Mouse (Mus musculus) left cerebral cortex, adult 18-20 months (tissue): ENCODE data around the gene Nr1h3. TPM values are rescaled to one million over a fixed set of nuclear protein-coding genes. Genes with fewer than 3 reads are reported as not detected.

ENCODE experiments used
- DNase-seq, 2 experiments: peaks; one replicate each; pipeline ENCODE4 v3.0.0; 2021 to 2022; ENCODE audit warnings: low spot score in 2 of 2, mixed read lengths in 1 of 2
- total RNA-seq, 2 experiments: library from RNA; stranded (reverse); gene quantifications; 2 replicates each; pipeline ENCODE4 v1.2.3; 2021

Gene Nr1h3
- total RNA-seq, 2 experiments from 2014 or later: 3.5 to 3.6 TPM

DNA sequence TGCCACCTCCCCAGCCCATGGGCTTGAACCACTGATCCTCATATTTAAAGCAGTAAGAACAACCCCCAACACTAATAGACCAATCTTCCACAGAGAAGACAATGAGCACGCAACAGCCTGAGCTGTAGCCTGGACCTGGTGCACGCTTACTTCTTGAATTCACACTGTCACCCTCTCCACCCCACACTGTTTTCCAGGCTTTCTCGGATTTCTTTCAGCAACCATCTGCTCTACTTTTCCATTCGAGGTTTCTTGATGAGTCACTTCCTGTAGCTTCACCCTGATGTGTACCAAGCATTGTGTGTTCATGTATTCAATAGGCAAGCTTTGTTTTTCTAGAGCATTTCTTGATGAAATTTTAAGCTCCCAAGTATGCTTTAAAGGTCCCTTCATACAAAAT lies 15.2 kb downstream of the Nr1h3 start:
- DNase-seq: peak; percentile 42 to 57

GRCm38 (mm10) chr2:91186208-91186607 lies 16.4 kb downstream of the Nr1h3 start:
- no peak for DNase-seq

DNA sequence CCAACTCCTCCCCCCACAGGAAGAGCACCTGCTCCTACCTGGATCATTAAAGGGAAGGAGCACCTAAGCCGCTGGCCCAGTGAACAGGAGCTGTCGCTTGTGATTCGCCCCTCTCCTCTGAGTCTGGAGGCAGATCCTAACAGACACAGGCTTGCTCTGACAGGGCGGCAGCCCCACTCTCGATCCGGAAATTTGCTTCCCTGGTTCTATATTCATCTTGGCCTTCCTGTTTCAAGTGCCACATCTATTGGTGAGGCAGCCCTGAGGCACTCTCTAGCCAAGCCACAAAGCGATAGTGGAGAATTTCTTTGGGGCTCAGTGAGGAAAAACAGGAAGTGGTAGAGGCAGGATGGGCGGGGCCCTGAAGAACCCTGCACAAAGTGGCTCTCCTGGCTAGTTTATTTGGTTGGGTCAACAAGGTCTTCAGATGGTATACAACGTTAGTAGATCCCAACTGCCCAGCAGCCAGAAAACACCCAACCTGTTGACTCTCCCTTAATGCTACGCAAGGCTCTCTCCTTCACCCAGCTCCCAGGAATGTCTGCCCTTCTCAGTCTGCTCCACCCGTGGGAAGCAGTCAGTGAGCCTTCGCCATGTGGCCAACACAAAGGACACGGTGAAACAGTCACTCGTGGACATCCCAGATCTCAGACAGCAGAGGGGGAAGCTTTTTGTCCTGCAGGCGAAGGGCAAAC lies 18.8 kb downstream of the Nr1h3 start, which contains the start of gene Madd:
TSS of gene Madd (minus strand) at position 127 of the 695 bp plus-strand sequence.
- DNase-seq: no peak

- DNase-seq: peak; percentile 97 to 99
These were observed 19.5 kb downstream of the Nr1h3 start for GRCm38 (mm10) chr2:91183148-91183513.

DNA sequence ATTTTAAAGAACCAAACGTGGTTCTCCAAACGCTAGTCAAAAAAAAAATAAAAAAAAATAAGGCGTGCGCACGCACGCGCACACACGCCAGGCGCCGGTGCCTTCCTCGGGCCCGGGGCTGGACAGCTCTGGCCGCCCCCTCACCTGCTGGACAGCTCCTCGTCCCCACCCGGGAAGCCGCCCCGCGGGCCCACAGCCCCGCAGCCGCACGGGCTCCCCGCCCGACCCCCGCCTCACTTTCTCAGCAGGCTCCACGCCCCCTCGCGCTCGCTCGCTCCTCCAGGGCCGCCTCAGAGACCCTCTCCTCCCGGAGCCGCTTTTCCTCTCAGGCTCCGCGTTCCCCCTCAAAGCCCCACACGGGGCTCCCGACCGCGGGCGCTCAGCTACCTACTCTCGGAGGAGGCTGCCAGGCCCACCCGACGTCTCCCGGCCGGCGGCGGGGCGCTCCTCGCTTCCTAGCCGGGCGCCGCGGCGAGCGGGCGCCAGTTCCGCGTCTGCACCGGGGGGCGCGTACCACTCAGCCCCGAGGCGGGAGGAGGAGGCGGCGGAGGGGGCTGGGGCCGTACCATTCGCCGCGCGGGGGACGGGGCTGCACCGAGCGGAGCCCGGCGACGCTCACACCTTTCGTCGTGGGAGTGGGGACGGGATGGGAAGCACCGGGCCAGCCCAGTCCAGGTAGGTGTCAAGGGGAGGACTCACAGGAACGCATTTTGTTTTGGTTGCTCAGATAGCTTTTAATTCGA lies 20.1 kb downstream of the Nr1h3 start:
- peak; percentile 86 to 91 for DNase-seq

- no peak for DNase-seq
These were observed 20.6 kb downstream of the Nr1h3 start for GRCm38 (mm10) chr2:91182016-91182404.

DNA sequence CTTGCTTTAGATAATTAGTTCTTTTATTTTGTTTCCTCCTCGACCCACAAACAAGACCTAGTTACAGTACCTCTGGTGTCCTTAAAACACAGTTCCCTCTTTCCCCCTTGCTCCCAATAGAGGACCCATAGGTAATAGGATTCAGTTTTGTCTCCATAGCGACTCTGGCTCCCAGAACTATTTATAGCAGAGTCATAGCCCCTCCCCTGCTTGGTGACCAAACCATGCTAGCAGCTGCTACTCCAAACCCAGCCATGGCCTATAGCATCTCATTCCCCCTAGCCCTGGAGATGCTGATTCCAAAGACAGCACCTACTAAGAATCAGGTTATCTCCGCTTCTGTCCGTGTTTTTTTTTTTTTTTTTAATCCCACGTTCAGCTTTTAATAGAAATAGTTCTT lies 21.9 kb downstream of the Nr1h3 start:
- no peak for DNase-seq

DNA sequence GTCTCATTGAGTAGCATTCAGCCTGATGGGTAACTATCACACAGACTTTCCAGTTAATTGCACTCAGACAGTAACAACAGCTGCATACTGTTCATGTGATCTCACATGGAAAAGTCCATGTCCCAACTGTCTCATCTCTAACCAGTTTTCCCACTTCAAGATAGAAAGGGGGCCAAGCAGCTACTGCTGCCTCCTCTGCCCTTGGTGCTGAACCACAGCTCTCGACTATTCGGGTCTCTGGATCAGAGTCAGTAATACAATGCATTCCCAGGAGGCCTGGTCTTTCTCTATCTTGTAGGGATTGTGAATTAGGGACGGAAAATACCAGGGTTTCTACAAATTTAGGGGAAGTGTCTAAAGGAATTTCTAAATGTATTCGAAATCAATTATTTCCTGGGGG lies 22.8 kb downstream of the Nr1h3 start:
- no peak for DNase-seq

- no peak for DNase-seq
These were observed 26.4 kb downstream of the Nr1h3 start for GRCm38 (mm10) chr2:91176234-91176633.

DNA sequence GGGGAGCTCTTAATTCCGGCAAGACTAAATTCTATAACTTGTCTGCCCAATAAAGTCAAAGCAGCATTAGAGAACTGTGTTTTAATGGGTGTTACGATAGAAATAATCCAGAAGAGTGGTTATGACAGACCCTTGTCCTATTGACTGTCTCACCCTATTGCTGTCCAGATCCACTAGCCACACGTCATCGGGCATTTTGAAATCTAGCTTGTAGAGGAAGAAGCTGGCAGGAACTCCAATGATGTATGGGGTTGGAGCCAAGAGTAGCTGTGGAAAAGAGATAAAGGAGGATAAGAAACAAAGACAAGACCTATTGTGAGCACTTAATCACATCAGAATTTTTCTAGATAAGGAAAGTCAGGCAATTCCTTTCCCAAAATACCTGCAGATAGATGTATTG lies 27.1 kb downstream of the Nr1h3 start:
- no peak for DNase-seq

DNA sequence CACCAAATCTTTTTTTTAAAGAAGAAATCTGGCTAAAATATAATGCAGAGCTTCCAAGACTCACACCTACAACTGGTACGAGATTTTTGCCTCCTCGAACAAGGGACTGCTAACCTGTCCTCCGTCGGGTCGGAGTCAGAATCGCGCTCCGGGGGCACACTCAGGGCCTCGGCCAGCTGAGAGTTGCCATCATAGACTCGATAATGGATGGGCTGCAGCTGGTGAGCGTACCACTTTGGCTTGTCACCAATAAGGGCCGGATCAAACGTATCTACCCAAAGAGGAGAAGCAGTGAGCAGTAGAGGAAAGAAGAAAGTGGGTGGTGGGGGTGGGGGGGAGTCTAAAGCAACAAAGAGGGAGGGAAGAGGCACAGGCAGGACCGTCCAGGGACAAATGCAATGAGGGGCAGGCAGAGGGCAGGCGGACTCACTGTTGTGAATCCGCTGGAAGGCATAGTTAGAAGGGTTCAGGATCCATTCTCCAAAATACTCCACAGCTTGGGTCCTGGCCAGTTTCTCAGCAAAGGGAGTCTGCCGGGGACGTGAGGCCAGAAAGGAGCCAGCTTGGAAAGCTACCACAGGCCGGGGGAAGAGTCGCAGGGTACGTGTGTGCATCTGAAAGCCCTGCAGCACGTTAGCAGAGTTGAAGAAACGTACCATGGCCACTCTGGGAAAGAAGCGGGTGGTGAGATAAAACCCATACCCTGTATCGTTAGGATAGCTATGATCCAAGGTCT lies 32.9 kb downstream of the Nr1h3 start:
- no peak for DNase-seq

- DNase-seq: no peak
These were observed 35.0 kb downstream of the Nr1h3 start for GRCm38 (mm10) chr2:91167629-91168028.

- DNase-seq: no peak
These were observed 37.6 kb downstream of the Nr1h3 start for GRCm38 (mm10) chr2:91164991-91165390.

DNA sequence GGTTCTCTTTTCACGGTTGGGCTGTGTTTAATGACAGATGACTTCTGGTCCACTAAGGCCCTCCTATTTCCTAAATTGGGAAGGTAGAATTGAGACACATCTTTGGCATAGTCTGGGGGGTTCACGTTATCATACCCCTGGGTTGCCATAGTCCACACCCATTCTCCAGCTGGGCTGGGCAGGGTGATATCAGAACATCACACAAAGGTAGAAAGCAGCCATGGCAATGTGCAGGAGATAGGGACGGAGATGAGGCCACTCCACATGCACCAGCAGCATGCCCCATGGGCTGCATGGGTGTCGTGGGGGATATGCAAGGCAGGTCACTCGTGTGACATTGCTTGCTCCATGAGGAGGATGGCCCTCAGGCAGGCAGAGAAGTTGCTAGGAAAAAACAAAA lies 39.1 kb downstream of the Nr1h3 start:
- DNase-seq: no peak

DNA sequence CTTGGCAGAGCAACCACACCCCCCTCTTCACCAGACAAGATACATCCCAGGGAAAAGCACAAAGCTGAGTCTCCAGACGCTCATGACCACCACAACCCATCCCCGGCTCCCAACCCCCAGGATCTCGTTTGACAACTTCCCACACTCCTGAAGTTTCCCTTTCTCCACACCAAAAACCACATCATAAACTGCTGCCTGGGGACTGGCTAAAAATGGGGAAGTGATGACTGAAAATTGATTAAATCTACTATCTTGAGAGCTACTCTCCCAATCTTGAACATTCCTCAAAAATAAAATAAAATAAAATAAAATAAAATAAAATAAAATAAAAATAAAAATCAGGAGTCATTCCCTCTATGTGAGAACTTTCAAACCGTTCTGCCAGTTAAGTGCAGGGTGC lies 39.7 kb downstream of the Nr1h3 start:
- DNase-seq: no peak

- no peak for DNase-seq
These were observed 42.0 kb downstream of the Nr1h3 start for GRCm38 (mm10) chr2:91160591-91160990.

DNA sequence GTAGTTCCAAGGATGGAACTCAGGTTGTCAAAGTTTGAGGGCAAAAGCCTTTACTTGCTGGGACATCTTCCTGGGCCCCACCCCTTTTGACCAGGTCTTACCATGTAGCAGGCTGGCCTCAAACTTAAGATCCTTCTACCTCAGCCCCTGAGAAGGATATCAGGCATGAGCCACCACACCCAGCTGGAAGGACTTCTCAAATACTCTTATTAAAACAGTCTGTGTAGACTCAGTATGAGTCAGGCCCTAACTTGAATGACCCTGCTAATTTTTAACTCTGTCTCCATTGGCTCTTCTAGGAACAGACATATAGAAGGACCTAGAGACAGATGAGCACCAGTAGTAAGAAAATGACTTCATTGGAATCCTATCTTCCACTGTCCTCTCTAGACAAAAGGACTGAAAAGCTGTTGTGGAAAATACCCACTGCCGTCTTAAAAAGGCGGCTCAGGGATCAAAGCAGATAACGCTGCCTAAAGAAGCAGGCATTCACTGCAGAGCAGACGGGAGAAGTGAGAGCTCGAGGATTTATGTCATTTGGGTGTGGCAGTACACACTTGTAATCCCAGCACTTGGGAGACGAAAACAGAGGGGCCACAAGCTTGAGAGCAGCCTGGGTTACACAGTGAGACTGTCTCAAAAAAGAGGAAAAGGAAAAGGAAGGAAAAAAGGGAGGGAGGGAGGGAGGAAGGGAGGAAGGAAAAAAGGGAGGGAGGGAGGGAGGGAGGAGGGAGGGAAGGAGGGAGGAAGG lies 45.5 kb downstream of the Nr1h3 start:
- no peak for DNase-seq

DNA sequence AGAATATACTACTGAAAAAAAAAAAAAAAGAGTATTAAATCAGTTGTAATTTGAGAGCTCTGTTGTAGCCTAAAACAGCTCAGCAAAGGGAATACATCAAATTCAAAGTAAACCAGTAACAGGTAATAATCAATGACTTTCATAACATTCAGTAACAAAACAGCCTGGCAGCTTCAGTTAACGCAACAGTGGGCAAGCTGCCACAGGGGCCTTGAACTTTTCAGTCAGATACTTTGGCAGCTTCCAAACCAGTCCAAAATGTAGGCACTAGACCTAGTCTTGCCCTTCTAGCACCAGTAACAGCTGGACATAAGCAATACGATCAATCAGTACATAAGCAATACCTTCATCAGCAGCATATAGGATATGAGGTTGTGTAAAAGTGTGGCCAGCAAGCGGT lies 48.5 kb downstream of the Nr1h3 start:
- no peak for DNase-seq

- no peak for DNase-seq
These were observed 49.7 kb downstream of the Nr1h3 start for GRCm38 (mm10) chr2:91152885-91153377.

DNA sequence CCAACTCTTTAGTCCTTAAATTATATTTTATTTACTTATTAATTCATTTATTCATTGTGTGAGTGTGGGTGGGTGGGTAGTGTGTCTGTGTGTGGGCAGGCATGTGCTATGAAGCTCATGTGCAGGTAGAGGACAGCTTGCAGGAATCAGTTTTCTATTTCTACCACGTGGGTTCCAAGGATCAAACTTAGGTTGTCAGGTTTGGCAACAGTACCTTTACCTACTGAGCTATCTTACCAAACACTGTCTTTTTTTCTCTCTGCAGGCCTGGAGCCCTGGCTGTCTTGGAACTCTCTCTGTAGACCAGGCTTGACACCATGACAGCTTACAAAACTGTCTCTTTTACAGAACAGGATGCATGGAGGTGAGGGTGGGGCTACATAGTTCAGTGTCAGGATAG lies 51.3 kb downstream of the Nr1h3 start:
- DNase-seq: no peak

GRCm38 (mm10) chr2:91148101-91148500 lies 54.5 kb downstream of the Nr1h3 start:
- no peak for DNase-seq
